Comparison of ENCODE assay signal across 24 mouse cellular contexts in the genomic region with DNA sequence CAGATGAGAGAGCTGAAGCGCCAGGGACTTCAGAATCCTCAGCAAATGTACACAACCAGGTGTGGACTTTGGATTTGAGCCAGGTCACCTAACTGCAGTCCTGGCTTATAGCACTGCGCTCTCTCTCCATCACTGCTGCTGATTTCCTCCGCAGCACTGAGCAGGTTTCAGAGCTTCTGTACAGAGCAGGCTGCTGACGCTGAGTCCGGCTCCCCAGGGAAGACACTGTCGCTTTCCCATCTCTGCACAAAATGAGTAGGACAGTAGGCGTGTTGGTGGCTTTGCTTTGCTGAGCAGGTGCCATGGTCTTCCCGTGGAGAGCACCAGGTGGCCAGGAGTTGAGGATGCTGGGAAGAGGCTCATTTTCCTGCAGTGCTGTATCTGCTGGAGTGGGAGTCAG.
A peak's percentile ranks its signal among the peaks of the same experiment; 100 is the strongest.
DNase-seq lines count a peak whose midpoint lies in the region; ATAC-seq lines count a peak whose summit lies in the region.
"Had no signal": no experiment of that assay in that cellular context is flagged by ENCODE, and none has a peak within 500 bp of the region (broad histone marks: within the 10 kb centered on the region; RNA-seq: fewer than 3 reads in every experiment).

No protein-coding gene starts in this region.

- no peaks in the 10 kb centered on the region for H3K27me3 ChIP-seq in midbrain, embryonic 15.5 days (replicated peaks)
- no peaks in the 10 kb centered on the region for H3K27me3 ChIP-seq in midbrain, embryonic 14.5 days (ENCODE audit: control insufficient read depth, insufficient read depth, low read length)
- no peaks in the 10 kb centered on the region for H3K27me3 ChIP-seq in hindbrain, embryonic 14.5 days (ENCODE audit: control insufficient read depth, insufficient read depth, low read length)
- H3K27me3 ChIP-seq: embryonic facial prominence, embryonic 13.5 days; kidney, embryonic 15.5 days; limb, embryonic 13.5 days; neural tube, embryonic 13.5 days had no signal

- peak; percentile 42 to 52 for DNase-seq in cerebellum, postnatal 25 days
- no peak for DNase-seq in cerebellum, postnatal 4 days (ENCODE audit: low spot score in 2 of 2)
- peak; percentile 50 for DNase-seq in layer of hippocampus, adult 9-11 months
- no peak for DNase-seq in layer of hippocampus, adult 18-20 months (ENCODE audit: low spot score in 2 of 2)
- no peak for DNase-seq in midbrain, embryonic 14.5 days
- DNase-seq in hindbrain, embryonic 14.5 days (ENCODE audit: low spot score): no peak
- no peak for DNase-seq in embryo, embryonic 9.5 days (ENCODE audit: extremely low spot score)
- DNase-seq: adrenal gland, postnatal 14 days; cerebellum, adult 9-11 months; gastrocnemius, postnatal 10 days; kidney, postnatal 36 days; thymus, adult 2 months; thymus, postnatal 4 days had no signal

- H3K9me3 ChIP-seq in midbrain, embryonic 15.5 days: no peaks in the 10 kb centered on the region
- H3K9me3 ChIP-seq in midbrain, embryonic 14.5 days (ENCODE audit: control insufficient read depth, low read length): no peaks in the 10 kb centered on the region
- H3K9me3 ChIP-seq in hindbrain, embryonic 14.5 days (ENCODE audit: control insufficient read depth, low read length): no peaks in the 10 kb centered on the region
- H3K9me3 ChIP-seq: embryonic facial prominence, embryonic 13.5 days; kidney, embryonic 15.5 days; limb, embryonic 13.5 days; neural tube, embryonic 13.5 days had no signal

- H3K4me2 ChIP-seq in midbrain, embryonic 15.5 days: no peak overlapping the region
- H3K4me2 ChIP-seq in midbrain, embryonic 14.5 days (ENCODE audit: low read length): no peak overlapping the region
- no peak overlapping the region for H3K4me2 ChIP-seq in hindbrain, embryonic 14.5 days (replicated peaks)
- H3K4me2 ChIP-seq: embryonic facial prominence, embryonic 13.5 days; heart, embryonic 11.5 days; kidney, embryonic 15.5 days; limb, embryonic 13.5 days; midbrain, embryonic 11.5 days; neural tube, embryonic 13.5 days had no signal

- WGBS in midbrain, embryonic 15.5 days: 84% methylated on average over 8 of the region's 8 CpGs
- 84% methylated on average over 8 of the region's 8 CpGs for WGBS in midbrain, embryonic 14.5 days
- WGBS in hindbrain, embryonic 14.5 days: 66% methylated on average over 8 of the region's 8 CpGs

- H3K27ac ChIP-seq in midbrain, embryonic 15.5 days: 0 out of 2 replicates have a peak overlapping the region, but pooled peaks have one; percentile 12
- no peak overlapping the region for H3K27ac ChIP-seq in midbrain, embryonic 14.5 days (replicated peaks; ENCODE audit: low read depth, low read length)
- no peak overlapping the region for H3K27ac ChIP-seq in hindbrain, embryonic 14.5 days
- H3K27ac ChIP-seq: embryonic facial prominence, embryonic 13.5 days; kidney, embryonic 15.5 days; limb, embryonic 13.5 days; liver, embryonic 14.5 days; neural tube, embryonic 13.5 days; stomach, postnatal 0 days had no signal

- no peak overlapping the region for H3K9ac ChIP-seq in midbrain, embryonic 15.5 days
- H3K9ac ChIP-seq in midbrain, embryonic 14.5 days (replicated peaks; ENCODE audit: low read length): no peak overlapping the region
- H3K9ac ChIP-seq in hindbrain, embryonic 14.5 days: no peak overlapping the region
- H3K9ac ChIP-seq: embryonic facial prominence, embryonic 13.5 days; kidney, embryonic 15.5 days; limb, embryonic 13.5 days; liver, embryonic 14.5 days; neural tube, embryonic 13.5 days had no signal

- H3K36me3 ChIP-seq in midbrain, embryonic 15.5 days (replicated peaks): no peaks in the 10 kb centered on the region
- no peaks in the 10 kb centered on the region for H3K36me3 ChIP-seq in midbrain, embryonic 14.5 days (ENCODE audit: control insufficient read depth, insufficient read depth, low read length)
- H3K36me3 ChIP-seq in hindbrain, embryonic 14.5 days (replicated peaks; ENCODE audit: control insufficient read depth, insufficient read depth): no peaks in the 10 kb centered on the region
- H3K36me3 ChIP-seq: embryonic facial prominence, embryonic 13.5 days; kidney, embryonic 15.5 days; limb, embryonic 13.5 days; neural tube, embryonic 13.5 days had no signal

- H3K4me1 ChIP-seq in midbrain, embryonic 15.5 days: no peaks in the 10 kb centered on the region; the same call in 1 of the 2 replicates
- H3K4me1 ChIP-seq in midbrain, embryonic 14.5 days (ENCODE audit: control insufficient read depth, insufficient read depth, low read length): 0 out of 2 replicates have a peak, but pooled peaks cover 3% of the 10 kb centered on the region
- peaks cover 16% of the 10 kb centered on the region for H3K4me1 ChIP-seq in hindbrain, embryonic 14.5 days (replicated peaks; ENCODE audit: control insufficient read depth, insufficient read depth, low read length)

- no peak for ATAC-seq in midbrain, embryonic 15.5 days (replicated peaks)
- no peak for ATAC-seq in midbrain, embryonic 14.5 days (ENCODE audit: low FRiP score, low TSS enrichment)
- ATAC-seq in hindbrain, embryonic 14.5 days (ENCODE audit: low FRiP score): 0 out of 2 replicates have a peak, but pooled peaks have one; percentile 31
- ATAC-seq: forebrain, embryonic 14.5 days; intestine, postnatal 0 days had no signal

- no peak overlapping the region for H3K4me3 ChIP-seq in midbrain, embryonic 15.5 days
- no peak overlapping the region for H3K4me3 ChIP-seq in midbrain, embryonic 14.5 days (replicated peaks; ENCODE audit: low read depth, low read length)
- no peak overlapping the region for H3K4me3 ChIP-seq in hindbrain, embryonic 14.5 days (replicated peaks; ENCODE audit: low read length)
- H3K4me3 ChIP-seq: embryonic facial prominence, embryonic 13.5 days; kidney, embryonic 15.5 days; limb, embryonic 13.5 days; neural tube, embryonic 13.5 days had no signal

Comparison
In these comparisons a context has a peak if more than half of its experiments do, and no peak if none do; other contexts are left out.
1. DNase-seq: peak in cerebellum, postnatal 25 days (2 of 2) and layer of hippocampus, adult 9-11 months (single experiment); none in cerebellum, postnatal 4 days (0 of 2), layer of hippocampus, adult 18-20 months (0 of 2), midbrain, embryonic 14.5 days (single experiment), hindbrain, embryonic 14.5 days (single experiment) and embryo, embryonic 9.5 days (single experiment).